Mouse (Mus musculus) stomach, postnatal 0 days (tissue): ENCODE measurements around the gene Mtmr14.

Experiments
- CTCF ChIP-seq: IDR thresholded peaks from 2 replicates; pipeline ENCODE4 v1.5.1; 2016; ENCODE audit warnings: antibody characterized with exemption, low read depth, mild to moderate bottlenecking, moderate library complexity
- EP300 ChIP-seq: optimal IDR thresholded peaks from 2 replicates; pipeline ENCODE3; 2016; ENCODE audit warnings: antibody characterized with exemption

- TF ChIP-seq EP300 (no peak), CTCF (no peak)
Measured at GRCm38 (mm10) chr6:113194517-113194840, 43.2 kb upstream of the Mtmr14 start.
